Mouse (Mus musculus) urinary bladder, postnatal 14 days (tissue): ENCODE measurements around the gene Uox.

ENCODE experiments used
- DNase-seq: peaks from one replicate; pipeline ENCODE4 v3.0.0; 2021; ENCODE audit warnings: low spot score

The Uox gene

DNA sequence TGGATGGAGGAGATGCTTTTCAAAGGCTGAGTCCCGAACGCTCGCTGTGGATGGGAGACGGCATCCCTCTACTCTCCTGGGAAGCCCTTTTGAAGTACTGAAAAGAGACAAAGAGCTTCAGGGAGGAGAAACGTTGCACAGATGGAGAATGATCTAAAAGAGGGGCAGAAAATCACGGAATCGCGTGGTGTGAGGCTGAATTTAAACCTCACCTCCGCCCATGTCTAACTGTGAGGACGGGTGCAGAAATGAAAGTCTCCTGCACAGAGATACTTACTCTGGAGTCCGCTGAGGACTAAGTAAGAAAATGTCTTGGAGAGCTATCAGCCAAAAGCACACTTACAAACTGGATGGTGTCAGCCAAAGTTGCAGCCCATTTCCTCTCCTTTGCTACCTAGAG is 51.7 kb downstream of the Uox start:
- no peak for DNase-seq

DNA sequence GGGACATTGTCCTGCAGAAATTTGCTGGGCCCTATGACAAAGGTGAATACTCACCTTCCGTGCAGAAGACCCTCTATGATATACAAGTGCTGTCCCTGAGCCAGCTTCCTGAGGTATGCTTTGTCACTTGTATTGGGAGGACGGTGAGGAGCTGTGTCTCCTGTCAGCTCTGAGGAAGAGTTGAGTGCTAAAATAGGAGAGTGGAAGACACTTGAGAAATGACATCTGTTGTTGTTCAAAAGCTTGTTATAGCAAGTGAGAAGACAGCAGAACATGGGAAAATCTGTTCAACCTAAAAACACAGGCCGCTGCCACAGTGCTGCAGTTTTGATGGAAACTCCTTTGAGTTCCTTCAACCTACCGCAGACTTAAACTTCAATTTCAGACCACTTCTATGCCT is 55.5 kb downstream of the Uox start:
- DNase-seq, result no peak

DNA sequence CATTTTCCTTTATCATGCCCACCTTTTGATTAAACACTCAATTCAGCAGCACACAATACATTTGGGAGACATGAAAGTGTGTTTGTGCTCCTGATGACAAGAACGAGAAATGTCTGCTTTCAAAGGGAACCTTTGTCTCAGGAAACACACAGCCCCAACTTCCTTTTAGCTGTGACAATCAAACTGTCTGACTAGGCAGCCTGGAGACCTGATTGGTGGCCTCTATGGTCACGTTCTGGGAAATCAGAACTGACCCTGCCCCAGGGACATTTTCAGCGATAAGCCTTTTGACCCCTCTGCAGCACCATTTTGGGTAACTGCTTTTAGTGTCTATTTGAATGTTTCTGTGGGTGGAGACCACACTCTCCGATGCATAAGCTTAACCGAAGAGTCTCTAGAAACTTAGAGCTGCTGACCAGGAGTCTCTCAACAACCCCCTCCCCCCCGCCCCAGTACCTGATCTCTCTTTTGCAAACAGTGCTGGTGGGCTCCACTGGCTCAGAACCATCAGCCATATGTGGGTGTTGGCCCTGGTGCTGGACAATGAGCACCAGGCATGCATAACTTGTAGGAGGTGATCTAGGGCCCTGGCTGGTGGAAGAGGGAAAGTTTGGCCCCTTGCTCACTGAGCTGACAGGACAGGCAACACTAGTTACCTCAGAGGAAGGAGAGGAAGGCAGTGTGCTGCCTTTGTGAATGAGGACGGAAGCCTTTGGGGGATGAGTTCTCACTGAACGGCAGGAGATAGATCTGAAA is 58.2 kb downstream of the Uox start:
- DNase-seq, result no peak

DNA sequence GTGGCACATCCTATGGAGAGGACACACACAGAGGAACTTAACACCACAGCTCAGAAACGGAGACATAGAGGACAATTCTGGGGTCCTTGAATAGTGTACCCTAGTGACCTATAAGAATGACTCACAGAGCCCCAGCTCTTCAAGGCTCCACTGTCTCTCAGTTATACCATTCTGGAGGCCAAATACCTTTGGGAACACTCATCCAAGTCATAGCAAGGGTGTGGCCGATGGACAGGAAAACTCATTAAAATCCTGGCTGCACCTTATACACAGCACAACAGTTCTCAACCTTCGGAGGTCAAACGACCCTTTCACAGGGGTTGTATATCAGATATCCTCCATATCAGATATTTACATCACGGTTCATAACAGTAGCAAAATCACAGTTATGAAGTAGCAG is 62.3 kb downstream of the Uox start:
- DNase-seq, result no peak

DNA sequence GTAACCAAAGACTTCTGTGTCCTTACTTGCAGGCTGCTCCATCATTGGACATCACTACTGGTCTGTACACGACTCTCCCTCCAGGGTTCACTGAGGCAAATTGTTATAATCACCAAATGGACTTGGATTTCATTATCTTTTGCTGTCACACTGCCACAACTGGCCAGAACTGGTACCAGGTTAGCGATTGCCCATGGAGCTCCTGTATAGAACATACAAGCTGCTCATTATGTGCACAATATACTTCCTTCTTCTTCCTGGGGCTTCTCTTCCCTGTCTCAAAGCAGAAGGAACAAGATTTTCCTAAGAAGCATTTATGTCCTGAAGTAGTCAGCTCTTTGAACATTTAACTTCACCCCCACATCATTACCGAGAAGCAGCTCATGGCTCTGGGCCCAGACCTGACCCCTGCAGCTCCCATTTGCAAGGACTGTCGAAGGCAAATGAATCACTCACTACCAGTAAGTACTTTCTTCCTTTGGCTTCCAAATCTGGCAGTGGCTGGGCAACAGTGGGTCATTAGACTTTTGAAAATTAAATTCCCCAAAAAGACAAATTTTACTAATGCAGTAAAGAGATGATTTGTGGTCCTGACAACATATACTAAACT is 71.7 kb downstream of the Uox start:
- no peak for DNase-seq

DNA sequence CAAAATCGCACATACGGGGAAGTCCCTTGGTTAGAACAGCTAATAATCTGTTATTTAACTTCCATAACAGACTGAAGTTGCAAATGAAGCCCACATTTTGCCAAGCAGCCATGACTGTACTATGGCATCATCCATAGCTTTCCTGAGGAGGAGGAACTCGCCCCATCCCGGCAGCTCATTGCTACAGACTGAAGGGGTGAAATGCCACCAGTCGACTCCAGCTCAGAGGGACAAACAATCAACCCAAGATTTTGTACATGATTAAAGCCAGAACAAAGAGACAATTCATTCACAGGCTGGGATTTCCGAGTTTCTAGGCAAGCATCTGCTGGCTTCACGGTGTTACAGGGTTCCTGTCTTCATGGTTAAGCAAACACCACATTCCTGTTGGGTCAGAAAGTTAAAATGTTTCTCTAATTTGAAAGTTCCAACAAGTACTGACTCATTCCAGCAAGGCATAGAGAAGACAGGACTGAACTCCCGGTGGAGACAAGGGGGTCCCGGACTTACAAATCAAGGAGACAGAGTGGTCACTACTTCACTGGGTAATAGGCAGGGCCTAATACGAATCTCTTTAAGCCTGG is 79.2 kb downstream of the Uox start:
- DNase-seq, result no peak

DNA sequence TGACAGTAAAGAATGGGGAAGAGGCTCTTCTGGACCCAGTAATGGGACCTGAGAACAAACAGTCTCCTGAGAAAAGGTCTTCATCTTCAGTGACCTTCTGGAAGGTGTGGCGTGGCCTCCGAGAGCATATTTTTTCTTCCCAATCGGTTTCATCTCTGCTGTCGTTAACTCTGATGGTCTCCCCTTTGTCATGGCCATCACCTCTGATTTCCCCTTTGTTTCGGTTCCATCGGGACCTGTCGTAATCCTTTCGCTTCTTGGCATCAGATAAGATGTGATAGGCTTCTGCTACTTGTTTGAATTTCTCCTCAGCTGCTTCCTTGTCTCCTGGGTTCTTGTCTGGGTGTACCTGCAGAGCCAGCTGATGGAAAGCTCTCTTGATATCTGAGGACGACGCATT is 80.5 kb downstream of the Uox start:
- no peak for DNase-seq

DNA sequence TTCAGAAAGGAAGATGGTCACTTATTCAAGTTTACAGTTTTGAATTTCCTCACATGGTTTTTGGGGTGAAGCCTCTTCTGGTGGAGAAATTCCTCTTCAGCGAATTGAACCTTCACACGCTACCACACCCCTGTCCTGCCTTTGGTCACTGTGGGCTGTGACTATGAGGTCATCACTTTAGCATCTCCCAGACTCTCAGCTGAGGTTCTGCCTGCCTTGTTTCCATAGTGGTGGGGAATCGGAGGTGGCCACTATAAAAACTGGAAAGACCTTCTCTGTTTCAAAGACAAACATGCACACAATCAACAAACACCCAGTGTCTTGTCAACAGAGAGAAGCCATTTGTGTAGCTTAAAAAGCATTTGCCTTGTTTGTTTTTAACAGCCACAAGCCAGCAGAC is 81.0 kb downstream of the Uox start, which contains the start of gene 4930503B20Rik:
TSS of gene 4930503B20Rik (minus strand) at position 101 of the 400 bp plus-strand sequence.
- DNase-seq, result no peak

DNA sequence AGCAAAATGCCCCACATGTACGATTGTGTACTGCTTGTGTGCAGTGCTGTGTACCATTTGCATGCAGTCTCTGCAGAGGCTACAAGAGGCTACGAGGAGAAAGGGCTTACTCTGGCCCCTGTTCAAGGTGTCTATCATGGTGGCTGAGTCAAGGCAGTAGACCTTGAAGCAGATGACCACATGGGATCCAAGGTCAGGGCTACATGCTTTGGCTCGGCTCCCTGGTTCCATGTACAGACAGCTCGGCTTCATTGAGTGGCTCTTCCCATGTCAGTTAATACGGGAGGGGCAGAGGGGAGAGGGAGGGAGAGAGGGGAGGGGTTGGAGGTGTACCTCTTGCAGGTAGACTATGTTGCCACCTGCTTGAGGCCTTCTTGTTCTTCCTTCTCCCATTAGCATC is 82.2 kb downstream of the Uox start:
- DNase-seq, result no peak

DNA sequence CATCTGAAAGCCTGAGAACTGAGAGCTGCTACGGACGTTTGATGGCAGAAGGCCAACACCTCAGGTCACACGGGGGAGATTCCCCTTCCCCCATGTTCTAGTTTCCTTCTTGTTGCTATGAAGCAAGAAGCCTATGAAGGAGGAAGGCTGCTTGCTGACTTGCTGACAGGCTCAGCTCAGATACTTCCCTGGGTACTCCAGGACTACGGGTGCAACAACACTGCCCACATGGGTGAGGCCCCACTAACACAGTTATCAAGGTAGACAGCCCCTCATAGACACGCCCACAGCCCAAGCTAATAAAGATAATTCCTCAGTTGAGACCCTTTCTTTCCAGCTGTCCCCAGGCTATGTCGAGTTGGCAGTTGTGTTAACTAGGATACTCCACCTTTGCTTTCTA is 83.5 kb downstream of the Uox start:
- DNase-seq, result no peak

DNA sequence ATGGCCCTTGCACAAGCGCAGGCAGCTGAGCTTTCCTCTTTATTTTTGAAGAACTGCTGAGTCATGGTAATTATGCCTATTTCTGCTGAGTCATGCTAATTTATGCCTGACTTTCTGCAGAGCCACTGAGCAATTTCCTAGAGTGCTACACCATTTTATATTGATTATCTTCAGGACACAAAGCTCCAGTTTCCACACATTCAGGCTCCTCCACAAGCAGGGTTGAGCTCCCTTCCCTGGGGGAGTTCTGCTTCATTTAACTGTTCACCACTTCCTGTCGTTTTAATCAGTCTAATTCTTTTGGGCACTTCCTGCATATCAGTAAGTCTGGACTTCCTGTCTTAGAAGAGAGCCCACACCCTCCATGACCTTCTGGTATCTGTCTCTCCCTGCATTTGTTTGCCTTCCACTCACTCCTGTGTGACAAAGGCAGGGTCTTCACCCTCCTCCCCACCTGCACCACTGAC is 84.9 kb downstream of the Uox start:
- no peak for DNase-seq

DNA sequence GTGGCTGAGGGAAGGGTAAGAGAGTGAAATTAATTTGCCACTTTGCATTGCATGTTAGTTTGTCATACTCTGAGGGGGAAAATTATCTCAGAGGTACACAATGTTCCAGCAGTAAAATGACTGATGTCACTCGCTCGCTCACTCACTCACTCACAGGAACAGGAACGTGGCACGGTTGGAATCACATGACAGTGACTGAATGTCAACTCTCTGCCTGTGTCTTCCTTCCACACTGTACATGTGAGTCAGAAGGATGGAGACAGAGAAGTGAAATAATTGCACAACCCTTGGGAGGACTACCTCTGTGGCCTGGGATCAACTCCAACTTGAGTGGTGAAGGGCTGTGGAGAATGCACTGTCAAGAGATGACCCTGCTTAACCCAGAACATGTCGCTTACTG is 87.2 kb downstream of the Uox start:
- DNase-seq, result no peak

DNA sequence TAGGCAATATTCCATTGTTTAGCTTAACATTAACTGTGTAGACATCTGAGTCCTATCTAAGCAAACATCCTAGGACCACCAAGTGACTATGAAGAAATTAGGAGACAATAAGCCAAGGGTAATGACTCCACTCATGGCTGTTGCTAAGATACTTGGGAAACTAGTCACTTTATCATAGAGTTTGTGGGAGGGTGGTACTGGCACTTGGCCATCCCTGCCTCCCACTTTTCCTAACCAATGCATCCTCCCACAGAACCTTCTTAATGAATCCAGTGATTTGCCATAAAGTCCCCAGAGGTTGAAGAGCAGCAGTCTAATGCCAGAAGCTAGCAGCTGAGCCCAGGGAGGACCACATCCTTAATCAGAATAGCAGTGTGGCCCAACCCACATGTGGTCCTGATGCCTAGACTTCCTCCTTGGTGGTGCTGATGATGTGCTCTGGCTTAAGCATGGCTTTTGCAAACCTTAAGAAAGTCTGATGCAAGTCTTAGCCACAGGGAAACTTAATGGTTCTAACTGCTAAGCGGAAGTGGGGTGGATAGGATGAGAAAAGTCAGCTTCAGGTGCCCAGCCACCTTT is 87.9 kb downstream of the Uox start:
- DNase-seq, result no peak

DNA sequence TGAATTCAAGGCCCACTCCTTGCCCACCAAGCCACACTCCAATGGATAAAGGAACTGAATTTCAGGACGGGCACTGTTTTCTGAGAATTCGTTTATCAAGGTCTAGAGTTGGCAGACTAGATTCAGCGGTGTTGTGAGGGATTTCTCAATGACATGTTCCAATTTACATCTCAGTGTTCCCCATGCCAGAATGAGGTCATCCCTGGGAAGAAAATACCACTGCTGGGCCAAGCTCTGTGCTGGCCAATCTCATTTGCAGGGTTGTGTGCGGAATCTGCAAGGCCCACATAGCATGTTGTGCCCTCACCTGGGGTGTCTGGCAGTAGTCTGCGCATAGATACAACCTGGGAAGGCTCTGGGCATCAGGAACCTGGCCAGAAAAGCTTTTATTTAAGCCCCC is 89.1 kb downstream of the Uox start:
- DNase-seq, result no peak

DNA sequence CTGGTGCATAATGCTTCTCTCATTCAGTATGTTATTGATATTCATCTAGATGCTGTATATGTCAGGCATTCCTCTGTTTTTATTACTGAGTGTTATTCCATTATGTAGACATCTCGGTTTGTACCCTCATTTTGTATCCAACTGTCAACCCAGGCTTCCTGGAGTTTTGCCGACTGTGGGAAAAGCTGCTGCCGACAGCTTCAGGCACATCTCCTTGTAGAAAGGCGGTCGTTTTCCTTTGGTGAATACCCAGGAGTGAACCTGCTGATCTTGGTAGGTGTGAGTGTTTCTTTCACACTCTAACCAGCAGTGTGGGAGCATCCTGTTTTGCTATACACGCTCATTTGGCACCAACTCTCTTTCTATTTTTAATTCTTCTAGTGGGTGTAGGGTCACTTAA is 90.8 kb downstream of the Uox start:
- DNase-seq, result no peak

DNA sequence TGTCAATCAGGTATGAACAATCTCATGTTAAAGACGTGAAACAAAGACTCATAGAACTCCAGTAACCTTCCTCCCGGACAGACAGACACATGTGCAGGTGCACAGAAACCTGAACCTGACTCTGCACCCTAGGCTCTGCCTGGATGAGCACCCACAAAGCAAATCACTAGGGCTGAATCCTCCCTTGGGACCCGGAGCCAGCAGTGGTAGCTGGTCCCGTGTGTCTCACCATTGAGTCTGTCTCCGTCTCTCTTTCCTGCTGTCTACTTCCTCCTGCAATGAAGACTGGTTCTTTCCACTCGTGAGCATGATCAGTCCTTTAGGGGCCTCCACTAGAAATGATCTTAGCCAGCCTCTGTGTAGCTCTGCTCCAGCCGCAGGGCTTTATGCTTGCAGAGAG is 91.7 kb downstream of the Uox start:
- no peak for DNase-seq

DNA sequence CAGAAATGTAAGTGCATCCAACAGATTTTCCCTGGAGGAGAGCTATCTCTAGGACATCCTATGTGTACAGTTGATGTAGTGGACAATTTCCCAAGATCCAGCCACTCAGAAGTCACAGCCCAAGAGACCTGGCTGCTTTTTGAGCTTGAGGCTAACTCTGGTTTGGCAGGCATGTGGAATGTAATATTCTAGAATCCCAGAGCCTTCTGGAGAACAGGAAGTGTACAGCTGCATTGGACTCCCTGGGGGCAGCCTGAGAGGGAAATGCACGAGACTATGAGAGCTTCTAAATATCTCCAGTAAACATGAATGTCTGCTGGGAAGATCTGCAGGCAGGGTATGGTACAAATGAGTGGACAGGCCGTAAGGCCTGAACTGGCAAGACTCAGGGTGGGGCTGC is 100.9 kb downstream of the Uox start:
- DNase-seq, result no peak

DNA sequence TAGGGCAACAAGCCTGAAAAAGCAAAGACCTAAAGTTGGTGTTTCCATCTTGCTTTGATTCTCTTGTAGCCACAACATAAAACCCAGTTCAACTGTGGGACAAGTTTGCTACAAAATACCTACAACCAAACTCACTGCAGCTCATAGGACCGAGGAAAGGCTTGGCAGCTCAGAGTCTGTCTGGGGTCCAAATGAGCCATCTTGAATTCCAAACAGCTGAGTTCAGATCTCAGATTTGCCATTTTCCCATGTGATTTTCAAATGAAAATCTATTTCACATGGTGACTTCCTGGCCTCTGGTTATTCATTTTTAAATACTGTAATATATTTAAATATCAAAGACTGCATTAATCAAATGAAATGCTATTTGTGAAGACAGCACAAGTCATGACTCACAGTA is 104.9 kb downstream of the Uox start:
- no peak for DNase-seq

DNA sequence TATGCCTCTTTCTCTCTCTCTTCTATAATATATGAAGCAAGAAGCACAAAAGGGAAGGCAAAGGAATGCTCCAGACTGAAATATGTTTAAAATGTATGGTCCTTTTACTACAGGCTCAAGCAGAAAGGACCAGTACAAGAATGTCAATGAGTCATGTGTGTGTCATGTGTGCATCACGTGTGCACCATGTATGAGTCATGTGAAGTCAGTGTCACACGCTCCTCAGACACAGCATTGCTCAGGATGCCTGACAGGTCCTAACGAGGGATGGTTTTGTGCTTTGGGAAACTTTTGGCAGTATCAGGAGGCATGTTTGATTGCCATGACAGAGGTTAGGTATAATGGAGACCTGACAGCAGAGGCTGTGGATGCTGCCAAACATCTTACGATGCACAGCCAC is 106.0 kb downstream of the Uox start:
- DNase-seq, result no peak

DNA sequence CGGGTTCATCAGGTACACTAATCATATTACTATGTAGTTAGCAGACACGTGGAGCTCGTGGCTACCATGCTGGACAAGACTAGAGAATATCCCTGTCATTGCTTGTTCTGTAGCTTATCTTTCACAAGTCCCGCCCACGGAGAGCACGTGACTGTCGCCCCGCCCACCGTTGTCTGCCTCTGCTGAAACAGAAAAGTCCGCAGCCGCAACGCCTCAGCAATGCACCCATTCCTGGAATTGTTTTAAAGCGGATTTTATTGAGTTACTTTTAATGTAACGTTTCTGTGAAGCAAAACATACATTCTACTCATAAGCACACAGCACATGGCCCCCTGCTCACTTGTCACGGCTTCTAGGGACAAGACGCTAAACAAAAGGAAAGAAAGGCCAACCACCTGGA is 109.4 kb downstream of the Uox start:
- DNase-seq, result no peak

DNA sequence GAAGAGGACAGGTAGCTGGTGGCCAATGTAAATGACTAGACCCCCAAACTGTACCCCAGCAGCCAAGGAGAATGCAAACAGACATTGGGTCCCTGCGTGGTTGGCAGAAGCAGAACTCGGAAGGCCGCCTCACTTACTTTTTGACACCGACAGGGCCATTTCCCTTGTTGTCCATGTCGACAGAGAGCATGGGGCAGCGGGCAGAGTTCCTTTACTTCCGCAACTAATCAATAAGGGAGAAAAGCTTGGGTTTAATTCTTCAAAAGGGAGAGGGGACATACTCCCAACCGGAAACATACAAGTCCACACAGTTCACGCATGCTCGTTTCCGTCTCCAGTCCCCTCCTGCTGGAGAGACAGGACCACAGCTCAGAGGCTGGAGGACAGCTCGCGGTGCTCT is 110.4 kb downstream of the Uox start:
- DNase-seq, result no peak

DNA sequence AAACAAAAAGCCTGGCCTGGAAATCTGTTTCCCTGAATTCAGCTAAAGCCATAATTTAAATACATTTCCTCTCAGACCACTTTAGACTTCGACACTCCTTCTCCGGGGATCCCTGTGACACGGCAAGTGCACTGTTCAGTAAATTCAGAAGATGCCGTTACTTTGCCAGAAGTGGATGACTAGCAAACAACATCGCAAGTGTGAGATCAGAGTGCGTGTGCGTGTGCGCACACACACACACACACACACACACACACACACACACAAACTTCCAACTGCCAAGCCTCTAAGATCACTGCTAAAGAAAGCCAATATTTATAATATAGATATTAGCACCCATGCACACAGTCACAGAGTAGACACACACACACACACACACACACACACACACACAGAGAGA is 111.5 kb downstream of the Uox start:
- DNase-seq, result no peak
